Mouse (Mus musculus) telencephalon, adult 2 months (tissue): ENCODE results near the gene Hmgb1.

Experiments
- DNase-seq: peaks from one replicate; pipeline ENCODE4 v3.0.0-alpha.2; 2011; ENCODE audit warnings: low read depth, low spot score

Hmgb1 gene

DNA sequence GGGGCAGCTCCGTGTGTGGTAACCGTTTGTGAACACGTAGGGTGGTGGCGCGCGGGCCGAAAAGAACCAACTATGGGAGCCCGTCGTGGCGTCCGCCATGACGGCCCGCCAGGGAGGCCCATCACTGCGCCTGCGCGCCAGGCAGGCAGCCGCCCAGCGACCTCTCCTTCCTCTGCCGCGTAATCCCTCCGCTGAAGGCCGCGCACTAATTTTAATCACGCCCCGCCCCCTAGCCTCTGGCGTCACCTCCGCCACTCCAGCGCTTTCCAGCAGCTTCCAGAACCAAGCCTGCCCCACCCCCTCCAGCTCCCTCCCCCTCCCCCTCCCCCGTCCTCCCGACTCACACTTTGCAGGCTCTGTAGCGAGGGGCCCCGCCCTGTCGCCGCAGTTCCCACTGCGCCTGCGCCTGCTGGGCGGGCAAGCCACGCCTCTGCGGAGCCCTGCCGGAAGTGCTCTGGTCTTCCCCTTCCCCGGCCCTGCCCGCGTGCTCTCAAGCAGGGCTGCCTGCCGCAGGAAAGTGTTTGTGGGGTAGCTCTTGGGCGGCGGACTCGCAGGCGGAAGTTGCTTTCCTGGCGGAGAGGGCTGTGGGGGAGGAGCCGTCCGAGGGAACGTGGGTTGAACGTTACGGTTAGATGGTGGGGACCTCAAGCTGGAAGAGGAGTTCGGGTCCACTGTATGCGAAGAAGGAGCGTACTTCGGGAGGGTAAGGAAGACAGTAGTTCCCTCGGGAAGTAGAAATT lies at the start of gene Hmgb1, which contains the start of gene Uspl1:
TSS of gene Hmgb1 (minus strand) at position 386 of the 740 bp plus-strand sequence.
TSS of gene Uspl1 (plus strand) at position 247 of the 740 bp plus-strand sequence.
- peak; percentile 98 for DNase-seq

DNA sequence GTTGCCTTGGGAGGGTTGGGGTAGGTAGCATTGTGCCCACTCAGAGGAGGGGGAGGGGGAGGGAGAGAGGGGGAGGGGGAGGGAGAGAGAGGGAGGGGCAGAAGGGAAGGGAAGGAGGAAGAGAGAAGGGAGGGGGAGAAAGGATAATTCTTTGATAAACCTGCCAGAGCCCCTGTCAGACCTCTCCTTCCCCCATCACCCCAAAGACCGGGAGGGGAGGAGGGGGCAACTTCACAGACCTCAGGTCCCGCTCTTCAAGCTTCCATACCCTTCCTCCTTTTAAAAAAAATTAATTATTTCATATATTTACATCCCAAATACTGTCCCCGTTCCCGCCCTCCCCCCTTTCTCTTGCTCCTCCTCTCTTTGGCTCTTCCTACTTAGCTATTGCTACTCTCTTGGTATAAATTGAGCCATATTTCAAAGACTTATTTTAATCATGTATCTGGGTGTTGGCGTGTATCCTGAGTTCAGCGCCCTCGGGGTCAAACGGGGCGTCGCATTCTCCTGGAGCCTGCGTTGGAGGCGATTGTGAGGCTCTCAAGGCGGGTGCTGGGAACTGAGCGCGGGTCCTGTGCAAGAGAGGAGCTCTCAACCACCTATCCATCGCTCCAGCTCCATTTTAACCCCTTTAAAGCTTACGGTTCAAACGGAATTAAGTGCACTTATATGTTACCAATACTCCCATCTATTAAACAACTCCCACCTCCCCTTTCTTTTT lies 45.5 kb upstream of the Hmgb1 start:
- DNase-seq: no peak

DNA sequence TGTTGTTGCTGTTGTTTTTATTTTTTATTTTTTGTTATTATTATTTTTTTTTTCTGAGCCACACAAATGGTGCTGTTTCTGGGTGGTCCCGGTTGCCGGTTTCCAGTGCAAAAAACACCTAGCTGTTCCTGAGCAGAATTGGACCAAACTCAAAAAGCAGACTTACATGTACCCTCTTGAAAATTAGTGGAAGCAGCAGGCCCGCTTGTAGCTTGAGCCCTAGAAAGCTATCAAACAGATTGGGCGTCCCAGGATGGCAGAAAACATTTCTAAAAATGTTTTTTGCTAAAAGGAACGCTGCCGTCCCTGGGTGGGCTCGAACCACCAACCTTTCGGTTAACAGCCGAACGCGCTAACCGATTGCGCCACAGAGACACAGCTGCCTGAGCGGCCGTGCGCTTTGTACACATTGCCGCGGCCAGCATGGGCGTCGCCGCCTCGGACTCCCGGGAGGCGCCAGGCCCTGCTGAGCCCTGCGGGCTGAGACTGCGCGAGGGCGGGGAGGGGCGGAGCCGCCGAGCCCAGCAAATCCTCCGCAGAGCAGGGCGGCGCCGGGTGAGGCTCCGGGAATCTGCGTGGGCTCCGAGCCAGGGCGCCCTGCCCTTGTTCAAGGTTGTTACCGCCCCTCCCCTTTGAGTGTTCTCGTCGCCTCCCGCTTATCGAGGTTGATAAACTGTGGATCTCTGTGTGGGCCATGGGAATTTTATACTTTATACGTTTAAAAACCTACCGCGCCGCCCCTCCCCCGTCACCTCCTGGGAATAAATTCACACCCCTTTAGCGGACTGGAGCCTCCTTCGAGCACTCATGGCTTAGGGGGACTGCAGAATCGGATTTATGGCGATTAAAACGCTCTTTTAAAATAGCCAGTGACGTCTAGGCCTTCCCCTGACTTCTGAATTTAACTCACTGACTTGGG lies 44.7 kb upstream of the Hmgb1 start:
- DNase-seq: peak; percentile 90

DNA sequence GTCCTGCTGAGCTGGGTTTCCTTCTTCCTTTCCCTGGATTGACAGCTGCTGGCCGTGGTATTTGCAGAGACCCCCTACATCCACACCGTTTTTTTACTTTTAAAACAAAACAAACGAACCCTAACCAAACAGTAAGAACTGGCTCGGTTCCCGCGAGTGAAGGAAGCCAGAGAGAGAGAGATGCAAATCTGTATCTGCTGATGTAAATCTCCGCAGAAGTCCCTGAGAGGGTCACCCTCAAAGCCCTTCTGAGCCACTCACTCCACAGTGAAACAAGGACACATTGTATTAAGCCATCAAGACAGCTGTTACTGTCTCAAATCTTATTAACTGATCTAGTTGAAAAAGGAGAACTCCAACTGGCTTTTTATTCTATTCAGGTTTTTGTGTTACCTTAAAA lies 40.4 kb upstream of the Hmgb1 start:
- DNase-seq: no peak

DNA sequence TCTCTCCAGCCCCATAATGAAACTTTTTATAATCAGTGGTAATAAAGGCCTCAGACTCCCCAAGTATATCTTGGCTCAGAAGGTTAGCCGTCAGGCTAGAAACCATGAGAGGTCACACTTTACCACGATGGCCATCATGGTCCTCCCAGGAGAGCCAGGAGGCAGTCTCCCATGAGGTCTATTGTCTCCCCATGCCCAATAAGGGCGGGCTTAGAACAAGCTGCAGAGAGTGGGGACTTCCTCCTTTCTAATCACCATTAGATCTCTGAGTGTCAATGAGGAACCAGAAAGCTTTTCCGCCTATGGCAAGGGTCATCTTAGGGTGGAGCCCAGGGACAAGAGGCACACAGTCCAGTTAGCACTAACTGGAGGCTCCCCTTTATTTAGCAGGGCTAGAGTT lies 37.1 kb upstream of the Hmgb1 start:
- no peak for DNase-seq

DNA sequence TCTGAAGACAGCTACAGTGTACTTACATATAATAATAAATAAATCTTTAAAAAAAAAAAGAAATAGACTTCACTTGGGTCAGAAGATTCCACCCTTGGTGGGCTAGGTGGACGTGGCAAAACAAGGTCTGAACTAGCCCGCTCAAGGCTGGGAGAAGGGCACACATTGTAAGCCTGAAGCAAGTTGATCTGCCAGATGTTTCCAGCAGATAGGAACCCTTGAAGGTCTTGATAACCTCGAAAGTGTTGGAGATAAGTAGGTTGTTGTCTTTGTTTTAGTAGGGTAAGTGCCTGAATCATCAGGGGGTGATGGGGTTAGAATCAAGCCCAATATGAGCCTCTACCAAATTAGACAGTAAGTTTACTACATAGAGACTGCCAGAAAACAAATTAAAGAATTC lies 35.2 kb upstream of the Hmgb1 start:
- no peak for DNase-seq

DNA sequence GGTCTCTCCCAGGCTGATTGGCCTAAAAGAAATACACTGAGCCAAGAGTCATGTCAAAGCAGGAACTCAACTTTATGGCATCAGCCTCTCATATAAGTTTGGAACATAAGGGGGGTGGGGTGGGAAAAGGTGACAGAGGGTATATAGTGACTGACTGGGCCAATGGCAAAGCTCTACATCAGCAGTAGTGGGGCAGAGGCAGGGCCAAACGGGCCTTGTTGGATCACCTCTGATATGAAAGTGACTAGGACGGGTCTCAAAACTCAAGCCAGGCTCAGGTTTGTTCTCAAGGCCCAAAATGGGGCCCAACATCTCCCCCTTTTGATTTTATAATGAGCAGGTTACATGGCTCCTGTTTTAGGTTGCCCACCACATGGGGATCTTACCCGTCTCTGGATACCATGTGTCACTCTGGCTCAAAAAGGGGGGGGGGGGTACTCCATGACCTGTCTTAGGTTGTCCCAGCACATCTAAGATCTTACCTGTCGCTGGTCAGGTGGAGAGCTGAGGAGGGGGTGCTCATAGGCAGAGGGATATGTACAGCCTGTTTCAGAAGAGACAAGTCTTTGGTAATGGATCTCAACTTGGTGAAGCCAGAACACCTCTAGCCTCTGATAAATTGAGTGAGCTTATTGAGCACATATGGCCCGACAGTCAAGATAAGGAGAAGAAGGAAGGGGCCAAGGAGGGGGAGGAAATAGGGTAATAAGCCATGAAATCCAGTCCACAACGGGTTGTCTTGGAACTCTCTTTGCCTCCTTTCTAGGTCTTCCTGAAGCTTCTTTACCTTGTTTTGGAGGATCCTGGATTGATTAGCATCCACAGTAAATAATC lies 33.5 kb upstream of the Hmgb1 start:
- DNase-seq: no peak

DNA sequence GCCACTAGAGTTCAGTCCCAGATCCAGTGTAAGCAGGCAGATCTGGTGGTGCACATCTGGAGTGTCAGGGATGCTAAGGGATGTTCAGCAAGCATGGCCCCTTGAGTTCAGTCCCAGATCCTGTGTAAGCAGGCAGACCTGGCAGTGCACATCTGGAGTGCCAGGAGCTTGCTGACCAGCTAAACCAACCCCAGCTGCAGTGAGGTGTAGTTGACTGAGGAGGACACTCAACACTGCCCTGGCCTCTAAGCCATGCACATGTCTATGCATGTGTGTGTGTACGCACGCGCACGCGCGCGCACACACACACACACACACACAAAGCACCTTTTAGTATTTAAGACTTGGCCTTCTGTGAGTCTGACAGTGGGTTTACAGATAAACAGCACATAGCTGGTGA lies 31.3 kb upstream of the Hmgb1 start:
- no peak for DNase-seq

DNA sequence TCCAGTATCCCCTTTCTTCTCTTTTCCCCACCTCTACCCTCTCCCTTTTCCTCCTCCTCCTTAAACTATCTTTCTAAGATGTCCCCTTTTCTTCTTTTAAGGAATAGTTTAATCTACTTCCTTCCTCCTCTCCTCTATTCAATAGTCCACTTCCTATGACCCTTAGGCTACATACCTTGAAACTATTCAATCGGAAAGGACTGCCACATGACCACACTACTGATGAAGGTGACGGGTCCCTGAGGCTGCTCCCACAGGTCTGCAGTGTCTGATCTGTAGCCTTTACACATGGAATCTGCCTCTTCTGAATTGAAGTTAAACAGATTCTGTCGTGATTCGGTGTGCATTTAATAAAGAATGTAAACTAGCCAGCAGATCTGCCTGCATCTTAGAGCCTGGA lies 28.5 kb upstream of the Hmgb1 start:
- no peak for DNase-seq

DNA sequence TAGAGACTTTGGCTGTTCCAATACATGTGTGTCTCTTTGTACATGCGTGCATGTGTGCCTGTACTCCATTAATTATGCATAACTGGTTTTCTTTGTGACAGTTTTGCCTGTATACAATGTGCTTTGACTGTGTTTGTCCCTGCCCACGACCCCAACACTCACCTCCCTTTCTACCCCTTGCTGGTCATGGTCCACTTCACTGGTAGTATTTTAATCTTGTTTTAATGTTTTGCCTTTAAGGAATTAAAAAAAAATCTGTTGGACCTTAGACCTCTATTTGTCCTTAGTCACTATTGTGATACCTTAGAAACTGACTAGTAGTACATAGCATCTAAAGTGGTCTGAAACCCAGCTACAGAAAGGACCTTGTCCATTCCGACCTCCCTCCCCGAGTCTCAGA lies 26.8 kb upstream of the Hmgb1 start:
- DNase-seq: no peak

DNA sequence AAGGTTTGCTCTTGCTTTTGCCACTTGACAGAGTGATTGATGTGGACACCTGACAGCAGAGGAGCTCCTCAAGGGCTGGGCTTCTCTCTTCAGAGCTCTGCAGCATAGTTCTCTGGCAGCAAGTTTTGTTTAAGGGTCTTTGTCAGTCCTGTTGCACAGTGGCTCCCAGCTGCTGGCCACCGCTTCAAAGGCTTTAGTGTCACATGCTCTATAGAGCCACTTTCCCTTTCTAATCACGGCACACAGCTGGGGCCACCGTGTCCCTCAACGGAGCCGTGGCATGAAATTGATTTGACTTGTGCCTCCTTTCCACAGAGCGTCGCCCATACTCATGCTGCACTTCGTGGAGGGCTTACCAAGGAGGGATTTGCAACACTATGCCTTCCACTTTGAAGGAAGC lies 25.0 kb upstream of the Hmgb1 start:
- DNase-seq: no peak

DNA sequence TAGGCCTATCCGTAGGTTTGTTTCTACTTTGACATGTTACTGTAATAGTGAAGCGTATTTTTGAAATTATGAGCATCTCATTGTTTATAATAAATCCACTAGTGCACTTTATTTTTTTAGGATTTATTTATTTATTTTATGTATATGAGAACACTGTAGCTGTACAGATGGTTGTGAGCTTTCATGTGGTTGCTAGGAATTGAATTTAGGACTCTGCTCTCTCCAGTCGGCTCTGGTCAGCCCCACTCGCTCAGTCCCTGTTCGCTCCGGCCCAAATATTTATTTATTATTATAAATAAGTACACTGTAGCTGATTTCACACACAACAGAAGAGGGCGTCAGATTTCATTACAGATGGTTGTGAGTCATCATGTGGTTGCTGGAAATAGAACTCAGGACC lies 24.5 kb upstream of the Hmgb1 start:
- DNase-seq: no peak

DNA sequence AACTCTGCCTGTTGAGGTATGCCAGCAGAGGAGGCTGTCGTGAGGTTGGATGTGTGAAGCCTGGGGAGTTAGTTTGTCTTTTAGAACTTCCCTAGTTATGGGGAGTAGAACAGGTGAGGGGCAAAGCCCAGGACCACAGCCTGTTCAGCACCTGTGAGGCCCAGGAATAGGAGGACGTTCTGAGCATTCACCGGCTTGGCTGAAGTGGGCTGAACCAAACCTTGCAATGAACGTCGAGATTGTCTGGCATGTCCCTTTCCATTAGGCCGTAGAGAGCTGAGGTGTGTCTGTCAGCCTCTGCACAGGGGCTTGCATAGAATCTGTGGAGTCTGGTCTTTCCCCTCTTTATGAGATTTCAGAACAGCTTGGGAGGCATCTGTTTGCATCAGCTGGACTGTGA lies 23.4 kb upstream of the Hmgb1 start:
- DNase-seq: no peak

DNA sequence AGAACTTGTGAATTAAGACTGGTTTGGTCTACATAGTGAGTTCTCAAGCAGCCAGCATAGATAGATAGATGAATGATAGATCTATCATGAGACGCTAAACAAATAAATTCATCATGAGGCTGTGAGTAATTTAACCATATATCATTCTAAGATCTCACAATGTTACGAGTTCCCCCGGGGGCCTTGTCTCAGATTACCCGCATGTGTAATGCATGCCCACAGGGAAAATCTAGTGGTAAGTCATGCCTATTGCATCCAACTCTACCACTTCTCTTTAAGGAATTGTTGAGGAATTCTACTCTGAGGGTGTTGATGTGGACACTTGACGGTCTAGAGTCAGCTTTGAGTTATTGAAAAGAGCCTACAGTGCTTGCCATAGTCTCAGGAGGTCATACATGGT lies 22.0 kb upstream of the Hmgb1 start:
- DNase-seq: no peak

DNA sequence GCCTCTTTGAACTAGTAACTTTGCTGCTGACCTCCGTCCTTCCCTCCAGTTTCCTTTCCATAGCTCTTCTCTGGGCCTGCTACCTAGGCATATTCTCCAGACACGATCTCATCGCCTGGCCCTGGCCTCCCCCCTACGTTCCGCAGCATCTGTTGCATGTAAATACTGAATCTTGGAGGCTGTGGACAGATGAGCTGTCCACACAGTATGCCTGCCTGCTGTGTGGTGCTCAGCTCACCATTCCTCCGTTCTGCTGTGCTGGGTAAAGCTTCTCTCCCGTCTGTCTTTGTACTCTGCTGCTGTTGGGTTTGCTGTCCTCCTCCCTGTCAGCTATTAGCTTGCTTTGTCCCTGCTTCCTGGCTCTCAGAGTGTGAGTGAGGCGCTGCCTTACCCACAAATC lies 21.0 kb upstream of the Hmgb1 start:
- DNase-seq: no peak

DNA sequence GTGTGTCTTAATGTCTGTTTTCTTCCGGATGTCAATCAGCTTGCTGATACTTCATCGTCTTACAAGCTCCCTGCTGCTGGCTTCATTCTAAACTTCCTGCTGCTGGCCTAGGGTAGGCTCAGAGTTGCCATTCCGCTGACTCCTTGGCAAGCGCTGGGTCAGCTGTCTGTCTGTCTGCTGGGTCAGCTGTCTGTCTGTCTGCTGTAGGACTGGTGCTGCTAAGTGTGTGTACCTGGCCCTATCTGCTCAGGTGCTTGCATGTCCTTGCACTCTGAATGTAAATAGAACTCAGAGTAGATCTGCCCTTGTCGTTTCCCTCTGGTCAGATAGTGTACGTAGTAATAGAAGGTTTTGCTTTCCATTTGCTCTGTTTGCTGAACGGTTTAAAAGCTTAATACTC lies 20.5 kb upstream of the Hmgb1 start:
- DNase-seq: no peak

DNA sequence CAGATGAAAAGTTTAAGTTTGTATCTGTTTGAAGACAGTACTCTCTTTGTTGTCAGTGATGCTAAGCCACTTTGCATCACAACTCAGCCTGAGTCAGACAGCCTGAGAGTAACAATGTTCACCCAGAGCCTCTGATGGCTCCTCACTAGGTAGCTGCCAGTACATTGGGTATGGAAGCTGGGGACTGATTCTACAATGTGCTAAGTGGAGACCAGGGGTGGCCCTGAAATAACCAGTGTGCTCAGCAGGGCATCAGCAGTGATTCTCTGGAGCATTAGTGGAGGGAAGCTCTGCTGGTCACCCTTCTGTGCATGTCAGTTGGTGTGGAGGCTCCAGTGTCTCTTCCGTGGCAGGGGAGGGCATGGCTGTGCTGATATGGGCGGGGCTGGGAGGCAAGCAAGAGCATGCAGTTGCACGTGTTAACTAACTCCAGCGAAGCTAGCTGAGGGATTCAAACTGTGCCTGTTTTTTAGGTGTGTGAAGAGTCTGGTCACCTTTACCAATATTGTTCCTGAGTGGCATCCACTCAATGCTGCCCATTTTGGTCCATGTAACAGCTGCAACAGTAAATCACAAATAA lies 19.6 kb upstream of the Hmgb1 start:
- DNase-seq: no peak

DNA sequence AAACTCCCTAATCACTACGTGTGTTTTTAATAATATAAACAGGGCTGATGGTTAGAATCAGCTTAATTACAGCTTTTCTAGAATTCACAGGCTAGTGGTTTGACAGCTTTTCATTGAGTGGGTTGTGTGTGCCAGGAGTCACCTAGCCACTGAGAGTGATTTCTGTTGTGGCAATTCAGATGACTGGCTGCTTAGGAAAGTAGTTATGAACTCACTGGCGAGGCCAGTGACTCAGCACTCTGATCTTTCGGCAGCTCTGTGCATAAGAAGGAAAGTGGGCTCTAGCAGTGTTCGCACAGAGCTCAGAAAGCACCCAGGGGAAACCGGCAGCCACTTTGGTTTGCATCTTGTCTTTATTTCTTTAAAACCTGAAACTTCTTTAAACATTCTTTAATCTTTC lies 18.7 kb upstream of the Hmgb1 start:
- no peak for DNase-seq

DNA sequence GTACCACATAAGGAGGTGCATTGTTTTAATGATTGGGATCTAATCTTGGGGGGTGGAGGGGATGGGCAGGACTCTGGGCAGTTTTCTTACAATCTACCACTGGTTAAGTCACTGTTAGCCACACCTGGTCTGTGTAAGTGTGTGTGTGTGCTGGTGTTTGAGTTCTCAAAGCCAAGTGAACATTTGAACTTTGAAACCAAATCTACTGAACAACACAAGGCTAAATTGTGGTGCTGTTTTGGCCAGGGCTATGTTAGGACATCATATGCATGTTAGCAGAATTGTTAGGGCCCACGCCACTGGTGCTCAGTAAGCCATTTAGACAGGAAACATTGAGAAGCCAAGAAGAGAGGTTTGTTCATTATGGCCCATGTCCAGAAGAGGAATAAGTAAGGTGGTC lies 14.5 kb upstream of the Hmgb1 start:
- no peak for DNase-seq

DNA sequence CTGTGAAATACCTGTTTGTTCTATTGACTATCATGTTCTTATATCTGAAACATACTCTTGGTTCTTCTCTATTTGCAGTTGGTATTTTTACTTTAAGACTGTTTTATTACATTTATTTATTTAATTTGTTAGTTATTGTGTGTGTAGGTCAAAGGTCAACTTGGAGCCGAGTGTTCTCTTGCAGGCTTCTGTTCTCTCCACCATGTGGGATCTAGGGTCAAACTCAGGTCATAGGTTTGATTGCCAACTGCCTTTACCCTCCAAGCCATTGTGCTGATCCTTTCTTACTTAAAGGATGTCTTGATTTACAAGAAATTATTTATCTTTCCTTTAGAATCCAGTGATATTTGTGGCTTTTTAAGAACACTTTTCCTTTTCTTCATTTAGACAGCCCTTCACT lies 12.3 kb upstream of the Hmgb1 start:
- no peak for DNase-seq

DNA sequence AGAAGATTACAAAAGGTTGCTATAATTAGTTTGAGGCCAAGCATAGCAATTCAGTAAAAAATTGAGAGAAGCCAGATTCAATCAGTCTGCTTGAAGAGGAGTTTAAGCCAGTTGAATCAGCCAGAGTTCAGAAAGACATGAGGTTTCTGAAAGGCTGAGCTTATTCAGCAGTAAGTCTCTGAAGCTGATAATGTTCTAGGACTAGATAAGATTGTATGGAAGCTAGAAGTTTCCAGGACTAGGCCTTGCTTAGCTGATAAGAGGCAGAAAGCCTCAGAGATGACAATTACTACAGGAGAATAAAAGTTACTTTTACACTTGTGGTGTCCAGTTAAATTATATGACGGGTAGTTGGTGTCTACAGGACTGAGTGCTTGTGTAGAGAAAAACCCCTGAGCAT lies 5.9 kb upstream of the Hmgb1 start:
- DNase-seq: no peak
